Mouse (Mus musculus): ENCODE data around the gene Harbi1. TPM values are rescaled to one million over a fixed set of nuclear protein-coding genes. Genes with fewer than 3 reads are reported as not detected.

Harbi1 gene
- polyA plus RNA-seq (2012; rRNA removed) = 4.1 and 4.6 TPM in 2 replicates

- DNase-seq (ENCODE audit: extremely low spot score in 1 of 2, low spot score in 1 of 2) = peak; percentile 82 to 93
These were observed at the start of gene Harbi1, which contains the start of gene Atg13 for GRCm38 (mm10) chr2:91710272-91711234. Gene Harbi1 (plus strand): TSS chr2:91710852. Gene Atg13 (minus strand): TSS chr2:91710576.

DNA sequence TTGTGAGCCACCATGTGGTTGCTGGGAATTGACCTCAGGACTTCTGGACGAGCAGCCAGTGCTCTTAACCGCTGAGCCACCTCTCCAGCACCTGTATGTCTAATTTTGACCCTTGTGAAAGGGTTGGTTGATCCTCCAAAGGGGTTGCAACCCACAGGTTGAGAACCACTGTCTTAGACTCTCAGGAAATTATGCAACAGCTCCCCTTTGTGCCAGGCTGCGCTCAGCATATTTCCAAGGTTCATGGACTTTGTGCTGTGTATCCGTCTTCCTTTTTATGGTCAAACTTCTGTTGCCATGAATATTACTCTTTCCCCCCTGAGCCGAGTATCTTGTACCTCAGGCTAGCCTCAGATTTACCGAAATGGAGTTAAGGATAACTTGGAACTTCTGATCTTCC, 49.7 kb upstream of the Harbi1 start:
- no peak for DNase-seq (ENCODE audit: extremely low spot score in 1 of 2, low spot score in 1 of 2)

GRCm38 (mm10) chr2:91664780-91665179, 45.9 kb upstream of the Harbi1 start:
- no peak for DNase-seq (ENCODE audit: extremely low spot score in 1 of 2, low spot score in 1 of 2)

DNA sequence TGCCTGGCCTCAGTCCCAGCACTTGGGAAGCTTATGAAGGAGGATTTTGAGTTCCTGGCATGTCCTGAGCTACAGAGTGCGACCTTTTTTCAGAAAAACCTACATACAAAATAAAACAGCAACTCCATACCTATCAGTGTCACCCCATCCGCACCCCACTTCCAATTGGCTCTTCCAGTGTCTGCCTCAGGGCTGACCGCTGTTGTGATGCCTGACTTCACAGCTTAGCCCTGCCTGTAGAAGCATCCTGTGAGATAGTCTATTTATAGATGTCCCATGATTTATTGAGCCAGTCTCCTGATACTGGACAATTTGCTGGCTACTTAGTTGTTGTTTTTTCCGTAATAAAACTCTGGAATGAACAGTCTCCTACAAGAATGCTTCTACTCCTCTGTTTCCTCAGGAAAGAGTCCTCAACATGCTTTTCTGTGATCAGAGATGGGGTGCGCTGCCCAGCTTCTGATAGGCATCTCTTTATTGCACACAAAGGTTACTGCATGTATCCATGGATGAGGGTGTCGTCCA, 44.2 kb upstream of the Harbi1 start:
- no peak for DNase-seq (ENCODE audit: extremely low spot score in 1 of 2, low spot score in 1 of 2)

GRCm38 (mm10) chr2:91667747-91668146, 42.9 kb upstream of the Harbi1 start:
- DNase-seq (ENCODE audit: extremely low spot score in 1 of 2, low spot score in 1 of 2) = no peak

DNA sequence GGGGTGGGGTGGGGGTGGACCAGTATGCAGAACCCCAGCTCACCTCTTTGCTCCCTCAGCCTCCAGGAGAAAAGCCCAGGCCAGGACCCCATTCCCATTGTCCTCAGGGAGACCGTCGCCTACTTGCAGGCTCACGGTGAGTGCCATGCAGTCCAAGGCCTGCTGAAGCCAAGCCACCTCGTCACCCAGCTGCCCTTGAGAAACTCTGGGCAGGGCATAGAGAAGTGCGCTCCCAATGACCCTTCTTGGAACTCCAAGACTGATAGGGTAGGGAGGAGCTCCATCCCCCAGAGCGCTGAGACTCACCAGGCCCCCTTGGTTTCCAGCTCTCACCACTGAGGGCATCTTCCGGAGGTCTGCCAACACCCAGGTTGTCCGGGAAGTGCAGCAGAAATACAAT, 41.3 kb upstream of the Harbi1 start:
- DNase-seq (ENCODE audit: extremely low spot score in 1 of 2, low spot score in 1 of 2) = no peak

GRCm38 (mm10) chr2:91670038-91670437, 40.6 kb upstream of the Harbi1 start:
- no peak for DNase-seq (ENCODE audit: extremely low spot score in 1 of 2, low spot score in 1 of 2)

DNA sequence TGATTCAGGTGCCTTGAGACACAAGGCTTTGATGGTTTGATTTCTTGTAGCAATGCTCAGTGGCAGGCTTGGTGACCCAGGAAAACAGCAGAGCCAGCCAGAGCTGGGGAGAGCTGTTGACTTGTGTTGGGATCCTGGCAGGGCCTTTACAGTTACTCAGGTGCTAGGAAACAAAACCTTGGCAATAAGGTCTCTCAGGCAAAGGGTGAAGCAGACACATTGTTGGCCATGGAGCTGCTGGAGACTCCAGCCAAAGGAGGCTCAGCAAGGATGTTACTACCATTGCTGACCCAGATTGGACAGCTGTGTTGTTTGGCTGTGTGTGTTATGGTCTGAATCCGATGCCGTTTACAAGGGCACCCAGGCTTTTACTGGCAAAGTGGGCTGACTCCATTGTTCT, 37.1 kb upstream of the Harbi1 start:
- DNase-seq (ENCODE audit: extremely low spot score in 1 of 2, low spot score in 1 of 2) = no peak

DNA sequence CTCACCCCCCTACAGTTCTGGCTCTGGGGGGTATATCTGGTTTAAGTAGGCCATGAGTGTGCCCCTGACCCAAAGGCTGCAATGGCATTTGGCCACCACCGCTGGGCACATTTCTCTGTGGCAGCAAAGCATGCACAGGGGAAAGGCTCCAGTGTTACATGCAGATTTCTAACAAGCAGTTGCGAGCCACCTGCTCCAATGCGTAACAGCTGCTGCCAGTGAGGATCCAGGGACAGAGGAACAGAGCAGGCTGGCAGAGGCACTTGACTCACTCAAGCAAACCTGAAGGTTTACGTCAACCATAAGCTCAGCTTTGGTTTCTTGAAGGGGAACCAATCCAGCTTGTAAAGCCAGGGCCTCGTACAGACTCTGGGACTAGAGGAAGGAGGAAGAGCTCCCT, 35.8 kb upstream of the Harbi1 start:
- peak in 1 of 2 experiments; percentile 64 for DNase-seq (ENCODE audit: extremely low spot score in 1 of 2, low spot score in 1 of 2)

GRCm38 (mm10) chr2:91676420-91676819, 34.2 kb upstream of the Harbi1 start:
- DNase-seq (ENCODE audit: extremely low spot score in 1 of 2, low spot score in 1 of 2) = no peak

GRCm38 (mm10) chr2:91676961-91677360, 33.7 kb upstream of the Harbi1 start:
- no peak for DNase-seq (ENCODE audit: extremely low spot score in 1 of 2, low spot score in 1 of 2)

DNA sequence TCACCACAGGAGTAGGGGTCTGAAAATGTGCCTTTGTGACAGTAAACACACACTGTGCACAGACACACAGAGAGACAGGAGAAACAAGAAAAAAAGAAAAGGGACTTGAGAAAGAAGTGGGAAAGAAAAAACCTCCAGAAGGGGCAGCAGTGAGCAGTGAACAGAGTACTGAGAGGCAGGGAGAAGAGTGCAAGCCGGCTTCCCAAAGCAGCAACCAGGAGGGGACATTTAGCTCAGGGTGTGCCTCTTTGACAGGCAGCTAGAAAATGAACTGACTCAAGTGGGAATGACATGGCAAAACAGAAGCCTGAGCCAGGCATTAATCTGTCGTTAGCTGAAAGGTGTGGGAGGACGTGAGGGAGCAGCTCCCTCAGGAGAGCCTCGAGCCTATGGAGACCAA, 27.8 kb upstream of the Harbi1 start:
- DNase-seq (ENCODE audit: extremely low spot score in 1 of 2, low spot score in 1 of 2) = peak; percentile 41 to 90

GRCm38 (mm10) chr2:91683919-91684318, 26.7 kb upstream of the Harbi1 start:
- peak in 1 of 2 experiments; percentile 30 for DNase-seq (ENCODE audit: extremely low spot score in 1 of 2, low spot score in 1 of 2)

DNA sequence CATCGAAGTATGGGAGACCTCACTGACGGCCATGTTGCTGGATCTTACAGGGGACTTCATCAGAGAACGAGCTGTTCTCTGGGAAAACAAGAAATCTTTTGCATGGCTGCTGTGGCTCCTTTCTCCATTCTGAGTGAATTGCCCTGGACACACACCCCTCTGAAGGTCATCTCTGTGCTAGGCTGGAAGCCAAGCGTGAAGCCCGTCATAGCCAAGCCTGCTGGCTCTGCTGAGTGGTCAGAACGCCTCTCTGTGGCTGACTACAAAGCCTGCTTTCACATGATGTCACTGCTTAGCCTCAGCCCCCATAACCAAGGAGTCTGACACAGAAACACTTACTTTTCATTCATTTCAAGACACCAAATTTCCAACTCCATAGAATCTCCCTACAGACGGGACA, 21.2 kb upstream of the Harbi1 start:
- DNase-seq (ENCODE audit: extremely low spot score in 1 of 2, low spot score in 1 of 2) = peak; percentile 44 to 48

DNA sequence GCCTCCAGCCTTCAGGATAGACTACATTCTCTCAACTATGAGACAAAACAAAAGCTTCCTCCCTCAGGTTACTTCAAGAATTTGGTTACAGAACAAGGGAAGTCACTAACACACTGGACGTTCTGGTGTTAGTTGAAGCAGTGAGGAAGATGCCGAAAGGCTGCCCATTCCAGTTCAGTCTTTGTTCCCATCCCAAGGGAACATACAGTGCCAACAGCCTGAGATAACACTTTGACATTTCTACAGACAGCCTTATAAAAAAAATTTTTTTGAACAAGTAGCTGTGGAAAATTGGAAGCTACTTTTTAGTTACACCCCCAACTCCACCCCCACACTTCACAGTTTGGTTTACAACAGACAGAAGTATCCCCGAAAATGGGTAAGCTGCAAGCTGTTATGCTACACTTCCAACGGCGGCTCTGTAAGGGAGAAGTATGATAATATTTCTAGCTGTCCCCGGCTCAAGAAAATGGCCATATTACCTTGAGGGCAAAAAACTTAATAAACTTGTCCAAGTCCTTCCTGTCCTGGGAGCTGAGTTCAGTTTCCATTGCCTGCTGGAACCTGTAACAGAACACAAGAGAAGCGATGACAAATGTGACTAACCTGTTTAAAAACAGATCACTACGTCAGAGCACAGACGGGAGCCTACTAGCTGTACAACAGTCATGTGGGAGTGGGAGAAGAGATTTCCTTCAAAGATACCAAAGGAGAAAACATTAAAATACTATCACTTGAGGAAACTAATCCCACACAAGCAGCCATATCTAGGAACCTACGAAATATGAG, 15.0 kb upstream of the Harbi1 start:
- DNase-seq (ENCODE audit: extremely low spot score in 1 of 2, low spot score in 1 of 2) = peak in 1 of 2 experiments; percentile 56

- DNase-seq (ENCODE audit: extremely low spot score in 1 of 2, low spot score in 1 of 2) = peak in 1 of 2 experiments; percentile 32
These were observed 14.4 kb upstream of the Harbi1 start for GRCm38 (mm10) chr2:91696225-91696590.

DNA sequence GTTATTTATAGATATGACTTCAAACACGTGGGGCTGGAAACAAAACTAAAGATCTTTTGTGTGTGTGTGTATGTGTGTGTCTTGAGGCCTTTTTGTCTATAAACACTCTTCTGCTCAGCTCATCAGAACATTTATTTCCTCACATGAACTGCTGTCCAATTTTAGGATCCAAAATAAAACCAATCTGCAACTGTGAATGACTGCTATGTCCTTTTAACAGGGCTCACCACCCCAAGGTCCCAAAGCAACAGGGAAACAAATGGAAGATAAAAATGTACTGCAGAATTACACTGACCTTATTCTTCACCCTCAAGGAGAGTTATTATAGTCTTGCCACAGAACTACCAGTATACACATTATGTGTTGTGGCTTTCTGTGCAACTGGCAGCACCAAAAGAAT, 11.4 kb upstream of the Harbi1 start:
- DNase-seq (ENCODE audit: extremely low spot score in 1 of 2, low spot score in 1 of 2) = no peak

- no peak for DNase-seq (ENCODE audit: extremely low spot score in 1 of 2, low spot score in 1 of 2)
These were observed 9.3 kb upstream of the Harbi1 start for GRCm38 (mm10) chr2:91701366-91701765.

DNA sequence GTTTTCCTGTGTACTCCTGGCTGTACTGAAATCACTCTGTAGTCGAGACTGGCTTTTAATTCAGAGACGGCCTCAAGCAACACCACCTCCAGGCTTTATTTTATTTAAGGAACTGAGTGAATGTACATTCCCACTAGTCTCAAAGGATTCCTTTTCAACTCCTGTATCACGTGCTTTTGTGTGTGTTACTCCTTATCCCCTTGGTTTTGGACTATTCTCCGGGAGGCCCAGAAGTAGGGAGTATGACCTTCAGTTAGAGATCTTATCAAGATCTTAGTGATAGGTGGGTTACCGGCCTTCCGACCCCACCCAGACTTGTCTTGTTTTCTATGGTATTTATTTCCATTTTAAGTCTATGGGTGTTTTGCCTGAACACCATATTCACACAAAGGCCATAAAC, 4.9 kb upstream of the Harbi1 start:
- no peak for DNase-seq (ENCODE audit: extremely low spot score in 1 of 2, low spot score in 1 of 2)

DNA sequence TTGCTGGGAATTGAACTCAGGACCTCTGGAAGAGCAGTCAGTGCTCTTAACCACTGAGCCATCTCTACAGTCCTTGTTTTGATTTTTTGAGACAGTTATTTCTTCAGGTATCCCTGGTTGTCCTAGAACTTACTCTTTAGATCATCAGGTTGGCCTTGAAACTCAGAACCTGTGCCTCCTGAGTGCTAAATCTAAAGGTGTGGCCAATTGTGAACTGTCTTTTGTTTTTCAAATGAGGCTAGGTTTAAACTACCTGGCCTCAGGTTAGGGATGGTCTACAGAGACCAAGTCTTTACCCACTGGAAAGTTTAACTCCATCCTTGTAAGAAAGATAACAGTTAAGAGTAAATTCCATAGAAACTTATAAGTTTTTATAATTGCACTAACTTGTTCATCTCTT, 4.2 kb upstream of the Harbi1 start:
- DNase-seq (ENCODE audit: extremely low spot score in 1 of 2, low spot score in 1 of 2) = no peak

DNA sequence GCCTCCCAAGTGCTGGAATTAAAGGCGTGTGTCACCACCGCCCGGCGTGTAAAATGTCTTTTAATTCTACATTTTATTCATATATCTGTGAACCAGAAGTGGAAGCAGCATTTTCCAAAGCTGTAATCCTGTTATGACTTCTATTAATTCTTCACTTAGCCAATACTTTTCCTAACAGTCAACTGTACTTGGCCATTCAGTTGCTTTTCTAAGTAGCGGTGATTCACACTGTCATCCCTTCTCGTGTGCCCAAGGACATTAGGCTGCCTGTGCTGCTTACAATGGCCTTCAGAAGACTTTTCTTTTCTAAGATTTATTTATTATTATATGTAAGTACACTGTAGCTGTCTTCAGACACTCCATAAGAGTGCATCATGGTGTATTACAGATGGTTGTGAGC, 2.3 kb upstream of the Harbi1 start:
- DNase-seq (ENCODE audit: extremely low spot score in 1 of 2, low spot score in 1 of 2) = no peak
